Mouse (Mus musculus) heart, embryonic 12.5 days (tissue): ENCODE results near the gene Arl14. TPM values are rescaled to one million over a fixed set of nuclear protein-coding genes. Genes with fewer than 3 reads are reported as not detected.
A peak's percentile ranks its signal among the peaks of the same experiment; 100 is the strongest.

ENCODE experiments used
- ATAC-seq: fragments of 200-750 bp; cut with Nextera tagmentation; 2 replicates; pipeline ENCODE4 v1.8.0; 2017; ENCODE audit warnings: moderate TSS enrichment, moderate library complexity; ENCODE audit not compliant: insufficient number of reproducible peaks, low FRiP score
- H3K27ac ChIP-seq: fragments of 300-500 bp; sonication (generic); 2 replicates; pipeline ENCODE4 v1.5.1; 2016; ENCODE audit warnings: mild to moderate bottlenecking, moderate library complexity; ENCODE audit not compliant: poor library complexity, severe bottlenecking
- H3K27me3 ChIP-seq: fragments of 300-500 bp; sonication (generic); replicated peaks from 2 replicates; pipeline ENCODE4 v1.6.1; 2016; ENCODE audit warnings: mild to moderate bottlenecking, moderate library complexity
- H3K36me3 ChIP-seq: fragments of 300-500 bp; sonication (generic); 2 replicates; pipeline ENCODE4 v1.6.1; 2016; ENCODE audit warnings: mild to moderate bottlenecking, moderate library complexity
- H3K4me1 ChIP-seq: fragments of 300-500 bp; sonication (generic); replicated peaks from 2 replicates; pipeline ENCODE4 v1.6.1; 2016; ENCODE audit warnings: mild to moderate bottlenecking
- H3K4me2 ChIP-seq: fragments of 300-500 bp; sonication (generic); 2 replicates; pipeline ENCODE4 v1.6.1; 2016; ENCODE audit warnings: mild to moderate bottlenecking, moderate library complexity
- H3K4me3 ChIP-seq: fragments of 300-500 bp; sonication (generic); 2 replicates; pipeline ENCODE4 v1.5.1; 2016; ENCODE audit warnings: mild to moderate bottlenecking
- H3K9ac ChIP-seq: fragments of 300-500 bp; sonication (generic); 2 replicates; pipeline ENCODE4 v1.6.1; 2016; ENCODE audit warnings: mild to moderate bottlenecking, moderate library complexity
- H3K9me3 ChIP-seq: fragments of 300-500 bp; sonication (generic); replicated peaks from 2 replicates; pipeline ENCODE4 v1.6.1; 2016; ENCODE audit warnings: mild to moderate bottlenecking, moderate library complexity
- WGBS: fragments of 180-500 bp; shearing (Covaris S2); methylation state at CpG from one replicate; pipeline ENCODE4 v1.1.7; 2016; 5-methylcytosine and 5-hydroxymethylcytosine counted together
- polyA plus RNA-seq: library from polyadenylated mRNA; unstranded; fragments of >200 nt; fragmentation: Nextera tagmentation; extraction: Ambion mirVana; gene quantifications from 2 replicates; pipeline ENCODE4 v1.2.1, GENCODE M21; 2016

The Arl14 gene
- polyA plus RNA-seq, 1 experiment from 2014 or later, result not detected

- no peak overlapping the region for H3K27ac ChIP-seq
- H3K9me3 ChIP-seq, result no peaks in the 10 kb centered on the region
- ATAC-seq, result no peak
- H3K27me3 ChIP-seq, result no peaks in the 10 kb centered on the region
- no peaks in the 10 kb centered on the region; the same call in 1 of the 2 replicates for H3K4me1 ChIP-seq
- no peak overlapping the region for H3K4me3 ChIP-seq
- WGBS, result 63% methylated on average over 9 of the region's 9 CpGs
- H3K36me3 ChIP-seq, result no peaks in the 10 kb centered on the region
- H3K9ac ChIP-seq, result no peak overlapping the region
- H3K4me2 ChIP-seq, result no peak overlapping the region
Measured at GRCm38 (mm10) chr3:69194496-69194895, 27.7 kb upstream of the Arl14 start.

DNA sequence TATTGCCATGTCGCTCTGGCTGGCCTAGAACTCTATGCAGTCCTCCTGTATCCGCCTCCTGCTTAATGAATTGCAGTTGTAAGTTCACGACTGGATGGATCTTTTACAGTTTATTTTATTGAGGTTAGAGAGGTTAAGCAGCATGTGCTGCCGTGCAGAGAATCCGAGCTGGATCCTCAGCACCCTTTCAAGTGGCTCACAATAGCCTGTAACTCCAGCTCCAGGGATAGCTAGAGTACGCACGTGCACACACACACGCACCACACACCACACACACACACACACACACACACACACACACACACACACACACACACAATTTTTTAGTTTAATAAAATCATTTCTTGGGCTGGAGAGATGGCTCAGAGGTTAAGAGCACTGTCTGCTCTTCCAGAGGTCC, 27.0 kb upstream of the Arl14 start:
- Histone ChIP-seq H3K27me3 (no peaks in the 10 kb centered on the region), H3K36me3 (no peaks in the 10 kb centered on the region), H3K9ac (no peak overlapping the region), H3K4me2 (no peak overlapping the region), H3K27ac (no peak overlapping the region), H3K9me3 (no peaks in the 10 kb centered on the region), H3K4me3 (no peak overlapping the region), H3K4me1 (no peaks in the 10 kb centered on the region; the same call in 1 of the 2 replicates)
- WGBS, result 75% methylated on average over 6 of the region's 8 CpGs
- ATAC-seq, result no peak

DNA sequence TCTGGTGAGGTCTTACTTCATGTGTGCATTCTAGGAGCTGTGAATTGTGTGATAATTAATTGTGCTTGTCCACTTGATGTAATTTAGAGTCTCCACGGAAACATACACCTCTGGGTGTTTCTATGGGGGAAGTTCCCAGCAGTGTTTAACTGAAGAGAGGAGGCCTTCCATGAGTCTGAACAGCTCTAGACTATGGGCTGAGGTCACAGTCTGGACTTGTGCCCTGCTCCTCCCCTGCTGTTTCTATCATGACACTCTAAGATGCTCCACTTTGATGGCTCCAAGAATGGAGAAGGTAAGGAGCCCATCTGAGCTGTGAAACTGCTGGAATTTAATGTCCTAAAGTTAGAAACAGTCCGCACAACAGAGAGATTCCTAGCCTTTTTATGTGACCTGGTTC, 24.1 kb upstream of the Arl14 start:
- 63% methylated on average over 2 of the region's 2 CpGs for WGBS
- H3K27me3 ChIP-seq, result no peaks in the 10 kb centered on the region
- H3K4me1 ChIP-seq, result no peaks in the 10 kb centered on the region; the same call in 1 of the 2 replicates
- H3K9me3 ChIP-seq, result no peaks in the 10 kb centered on the region
- no peak for ATAC-seq
- H3K4me2 ChIP-seq, result no peak overlapping the region
- H3K9ac ChIP-seq, result no peak overlapping the region
- no peak overlapping the region for H3K4me3 ChIP-seq
- H3K27ac ChIP-seq, result no peak overlapping the region
- no peaks in the 10 kb centered on the region for H3K36me3 ChIP-seq

DNA sequence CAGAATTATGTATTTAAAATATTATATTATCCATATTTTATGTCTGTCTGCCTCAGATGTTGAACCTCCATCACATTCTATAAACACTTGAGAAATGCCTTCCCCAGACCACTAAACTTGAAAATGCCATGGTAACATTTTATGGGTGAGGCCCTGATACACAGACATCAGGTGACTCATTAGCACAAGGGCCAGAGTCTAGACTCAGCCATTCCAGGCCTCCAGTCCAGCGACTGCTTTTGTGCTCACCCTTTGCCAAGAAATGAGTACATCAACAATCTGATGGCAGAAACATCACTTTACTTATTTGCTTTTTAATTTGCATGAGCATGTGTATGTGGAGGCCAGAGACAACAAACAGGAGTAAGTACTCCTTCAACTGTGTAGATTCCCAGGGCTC, 22.0 kb upstream of the Arl14 start:
- H3K9ac ChIP-seq, result no peak overlapping the region
- peaks cover under 1% of the 10 kb centered on the region; the same call in 1 of the 2 replicates for H3K4me1 ChIP-seq
- no peak for ATAC-seq
- H3K36me3 ChIP-seq, result no peaks in the 10 kb centered on the region
- no peak overlapping the region for H3K4me2 ChIP-seq
- no peak overlapping the region for H3K4me3 ChIP-seq
- no peaks in the 10 kb centered on the region for H3K9me3 ChIP-seq
- no peak overlapping the region for H3K27ac ChIP-seq
- WGBS, result 72% methylated on average over 1 of the region's 1 CpGs
- H3K27me3 ChIP-seq, result no peaks in the 10 kb centered on the region

- H3K9ac ChIP-seq, result no peak overlapping the region
- no peak overlapping the region for H3K27ac ChIP-seq
- H3K36me3 ChIP-seq, result no peaks in the 10 kb centered on the region
- H3K4me3 ChIP-seq, result no peak overlapping the region
- peaks cover 7% of the 10 kb centered on the region for H3K4me1 ChIP-seq
- no peaks in the 10 kb centered on the region for H3K27me3 ChIP-seq
- WGBS, result 72% methylated on average over 2 of the region's 2 CpGs
- no peak for ATAC-seq
- no peaks in the 10 kb centered on the region for H3K9me3 ChIP-seq
- no peak overlapping the region for H3K4me2 ChIP-seq
Measured at GRCm38 (mm10) chr3:69201206-69201605, 21.0 kb upstream of the Arl14 start.

DNA sequence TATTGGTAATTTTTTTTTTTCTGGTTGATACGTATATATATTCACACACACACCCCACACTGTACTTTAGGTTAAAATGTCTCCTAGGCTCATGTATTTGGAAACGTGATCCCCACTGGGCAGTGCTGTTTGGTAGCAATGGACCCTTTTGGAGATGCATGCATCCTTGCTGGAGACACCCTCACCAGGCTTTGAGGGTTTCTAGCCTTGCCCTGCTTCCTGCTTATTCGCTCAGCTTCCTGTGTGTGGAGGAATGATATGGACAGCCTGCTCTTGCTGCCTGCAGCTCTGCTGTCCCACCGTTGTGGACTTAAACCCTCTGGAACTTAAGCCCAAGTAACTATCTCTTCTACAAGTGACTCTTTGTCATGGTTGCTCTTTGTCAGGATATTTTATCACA, 19.3 kb upstream of the Arl14 start:
- H3K36me3 ChIP-seq, result no peaks in the 10 kb centered on the region
- 57% methylated on average over 4 of the region's 4 CpGs for WGBS
- H3K9me3 ChIP-seq, result no peaks in the 10 kb centered on the region
- H3K4me1 ChIP-seq, result peaks cover 7% of the 10 kb centered on the region
- H3K4me2 ChIP-seq, result no peak overlapping the region
- no peak for ATAC-seq
- H3K4me3 ChIP-seq, result no peak overlapping the region
- H3K27ac ChIP-seq, result no peak overlapping the region
- no peaks in the 10 kb centered on the region for H3K27me3 ChIP-seq
- no peak overlapping the region for H3K9ac ChIP-seq

GRCm38 (mm10) chr3:69205266-69206054, 16.8 kb upstream of the Arl14 start:
- Histone ChIP-seq H3K27me3 (no peaks in the 10 kb centered on the region), H3K4me2 (peak overlapping the region; percentile 8; the same call in 1 of the 2 replicates), H3K36me3 (no peaks in the 10 kb centered on the region), H3K9ac (no peak overlapping the region), H3K4me3 (no peak overlapping the region), H3K4me1 (peaks cover 7% of the 10 kb centered on the region), H3K9me3 (no peaks in the 10 kb centered on the region), H3K27ac (no peak overlapping the region)
- WGBS, result 27% methylated on average over 7 of the region's 7 CpGs
- peak; percentile 36; the same call in 1 of the 2 replicates for ATAC-seq

GRCm38 (mm10) chr3:69206193-69206893, 15.9 kb upstream of the Arl14 start:
- Histone ChIP-seq H3K4me3 (no peak overlapping the region), H3K4me2 (no peak overlapping the region), H3K27ac (no peak overlapping the region), H3K27me3 (no peaks in the 10 kb centered on the region), H3K4me1 (peaks cover 7% of the 10 kb centered on the region), H3K9me3 (no peaks in the 10 kb centered on the region), H3K36me3 (no peaks in the 10 kb centered on the region), H3K9ac (no peak overlapping the region)
- WGBS, result 82% methylated on average over 10 of the region's 10 CpGs
- ATAC-seq, result no peak

- Histone ChIP-seq H3K9me3 (no peaks in the 10 kb centered on the region), H3K4me2 (no peak overlapping the region), H3K9ac (no peak overlapping the region), H3K27ac (no peak overlapping the region), H3K4me3 (no peak overlapping the region), H3K27me3 (no peaks in the 10 kb centered on the region), H3K36me3 (no peaks in the 10 kb centered on the region), H3K4me1 (peaks cover 7% of the 10 kb centered on the region)
- ATAC-seq, result peak; percentile 29; the same call in 1 of the 2 replicates
- 59% methylated on average over 12 of the region's 12 CpGs for WGBS
Measured at GRCm38 (mm10) chr3:69208441-69209309, 13.5 kb upstream of the Arl14 start.

GRCm38 (mm10) chr3:69212246-69212645, 10.0 kb upstream of the Arl14 start:
- Histone ChIP-seq H3K27ac (no peak overlapping the region), H3K9ac (no peak overlapping the region), H3K27me3 (no peaks in the 10 kb centered on the region), H3K4me1 (no peaks in the 10 kb centered on the region), H3K9me3 (no peaks in the 10 kb centered on the region), H3K4me3 (no peak overlapping the region), H3K36me3 (no peaks in the 10 kb centered on the region), H3K4me2 (no peak overlapping the region)
- WGBS, result 73% methylated on average over 2 of the region's 2 CpGs
- ATAC-seq, result no peak

DNA sequence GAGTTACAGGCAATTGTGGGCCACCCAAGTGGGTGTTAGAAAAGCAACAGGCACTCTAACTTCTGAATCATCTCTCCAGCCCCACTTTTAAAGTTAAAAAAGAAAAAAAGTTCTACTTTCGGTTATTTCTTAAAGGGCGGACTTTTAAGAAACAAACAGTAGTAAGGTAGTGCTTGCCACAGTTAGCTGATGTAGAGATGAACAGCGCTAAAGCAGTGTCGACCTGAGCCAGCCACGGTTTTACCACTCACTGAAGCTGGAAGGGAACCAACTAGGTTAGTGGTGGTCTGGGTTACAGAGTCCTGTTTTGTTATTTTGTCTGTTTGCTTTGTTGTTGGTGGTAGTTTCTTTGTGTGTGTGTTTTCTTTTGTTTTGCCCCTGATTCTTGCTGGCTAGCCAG, 8.8 kb upstream of the Arl14 start:
- WGBS, result 78% methylated on average over 5 of the region's 5 CpGs
- Histone ChIP-seq H3K4me2 (no peak overlapping the region), H3K9me3 (no peaks in the 10 kb centered on the region), H3K4me3 (no peak overlapping the region), H3K4me1 (no peaks in the 10 kb centered on the region), H3K9ac (no peak overlapping the region), H3K36me3 (no peaks in the 10 kb centered on the region), H3K27ac (no peak overlapping the region), H3K27me3 (no peaks in the 10 kb centered on the region)
- ATAC-seq, result no peak
